ENCODE assay signal across 8 mouse cellular contexts in the genomic region with DNA sequence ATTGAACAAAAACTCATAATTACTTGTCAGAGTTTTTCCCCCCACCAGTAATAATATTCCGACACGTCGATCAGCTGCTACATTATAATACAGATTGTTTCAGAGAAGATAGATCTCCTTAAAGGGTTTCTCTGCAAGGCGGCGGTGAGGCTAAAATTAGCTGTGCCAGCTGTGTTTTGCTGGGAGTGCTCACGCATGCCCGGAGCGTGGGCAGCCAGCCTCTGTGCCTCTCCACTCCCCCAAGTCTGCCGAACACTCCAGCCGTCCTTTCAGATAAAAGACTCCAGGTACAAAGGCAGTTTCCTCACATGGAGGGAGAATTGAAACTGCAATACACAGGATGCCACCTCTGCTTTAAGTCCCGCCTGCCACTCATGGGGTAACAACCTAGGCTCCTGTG.
DNase-seq lines count a peak whose midpoint lies in the region; ATAC-seq and TF ChIP-seq lines count a peak whose summit lies in the region.
"Had no signal": no experiment of that assay in that cellular context is flagged by ENCODE, and none has a peak within 500 bp of the region (broad histone marks: within the 10 kb centered on the region; RNA-seq: fewer than 3 reads in every experiment).

No protein-coding gene starts in this region.

- peak overlapping the region; percentile 75 for H3K4me2 ChIP-seq in hindbrain, postnatal 0 days (ENCODE audit: low read depth, low read length)

- H3K4me1 ChIP-seq in hindbrain, postnatal 0 days (ENCODE audit: insufficient read depth, low read length) = no peaks in the 10 kb centered on the region; the same call in 1 of the 2 replicates
- H3K4me1 ChIP-seq in lung, adult 2 months (ENCODE audit: control insufficient read depth, insufficient read depth, low read length) = peaks cover 6% of the 10 kb centered on the region; the same call in 1 of the 2 replicates
- H3K4me1 ChIP-seq: liver, embryonic 13.5 days had no signal

- H3K9ac ChIP-seq in hindbrain, postnatal 0 days (replicated peaks; ENCODE audit: low read length) = peak overlapping the region; percentile 25; the same call in 1 of the 2 replicates

- peak overlapping the region; percentile 52 for H3K4me3 ChIP-seq in hindbrain, postnatal 0 days (ENCODE audit: low read length)
- peak overlapping the region; percentile 18 for H3K4me3 ChIP-seq in lung, adult 2 months (replicated peaks; ENCODE audit: extremely low read depth, low read depth, low read length)

- peak; percentile 36 to 48 for DNase-seq in lung, adult 18-20 months
- no peak for DNase-seq in lung, postnatal 14 days
- peak; percentile 21 to 34 for DNase-seq in frontal cortex, postnatal 10 days (ENCODE audit: low spot score in 2 of 2)
- peak; percentile 68 for DNase-seq in hindbrain, postnatal 0 days (ENCODE audit: low spot score)
- DNase-seq in lung, adult 2 months = no peak
- peak; percentile 75 for DNase-seq in telencephalon, adult 2 months (ENCODE audit: low read depth, low spot score)
- no peak for DNase-seq in spleen, postnatal 14 days (ENCODE audit: low spot score in 2 of 2)
- DNase-seq: liver, embryonic 13.5 days had no signal

- H3K9me3 ChIP-seq in hindbrain, postnatal 0 days (ENCODE audit: low read length) = no peaks in the 10 kb centered on the region
- H3K9me3 ChIP-seq: liver, embryonic 13.5 days had no signal

- H3K27me3 ChIP-seq in hindbrain, postnatal 0 days (ENCODE audit: insufficient read depth, low read length) = no peaks in the 10 kb centered on the region
- H3K27me3 ChIP-seq: liver, embryonic 13.5 days had no signal

- TF ChIP-seq CTCF in hindbrain, postnatal 0 days (IDR thresholded peaks at IDR 0.05; ENCODE audit: low read depth) = no peak
- no peak for TF ChIP-seq CTCF in lung, adult 2 months (IDR thresholded peaks at IDR 0.05; ENCODE audit: insufficient read depth, low read length)

- no peak for ATAC-seq in hindbrain, postnatal 0 days

- 22% methylated on average over 11 of the region's 11 CpGs for WGBS in hindbrain, postnatal 0 days
- WGBS in lung, adult 2 months = 37% methylated on average over 11 of the region's 11 CpGs

- H3K27ac ChIP-seq in hindbrain, postnatal 0 days = no peak overlapping the region
- H3K27ac ChIP-seq: liver, embryonic 13.5 days had no signal

- H3K36me3 ChIP-seq in hindbrain, postnatal 0 days (ENCODE audit: insufficient read depth, low read length) = no peaks in the 10 kb centered on the region
- H3K36me3 ChIP-seq: liver, embryonic 13.5 days had no signal

- TF ChIP-seq POLR2A in lung, adult 2 months (IDR thresholded peaks at IDR 0.05; ENCODE audit: borderline replicate concordance, extremely low read depth, low read depth, low read length) = no peak

Comparison
In these comparisons a context has a peak if more than half of its experiments do, and no peak if none do; other contexts are left out.
1. DNase-seq: peak in lung, adult 18-20 months (2 of 2), frontal cortex, postnatal 10 days (2 of 2), hindbrain, postnatal 0 days (single experiment) and telencephalon, adult 2 months (single experiment); none in lung, postnatal 14 days (single experiment), lung, adult 2 months (single experiment) and spleen, postnatal 14 days (0 of 2).